Mouse (Mus musculus) limb, embryonic 14.5 days (tissue): ENCODE measurements at regions not wholly inside any gene's neighbourhood (a gene's known extent, or its start where the extent isn't known, plus 50 kb on each side); places are given as distances from the start of the nearest gene placed in this dataset.

ENCODE experiments used
- ATAC-seq: fragments of 200-750 bp; cut with Nextera tagmentation; 2 replicates; pipeline ENCODE4 v1.8.0; 2017; ENCODE audit warnings: low read depth, moderate number of reproducible peaks, moderate TSS enrichment; ENCODE audit not compliant: low FRiP score
- DNase-seq: peaks from one replicate; pipeline ENCODE4 v3.0.0-alpha.2; 2015; ENCODE audit warnings: low spot score
- H3K27ac ChIP-seq: fragments of 300-500 bp; sonication (generic); replicated peaks from 2 replicates; pipeline ENCODE4 v1.5.1; 2014; ENCODE audit warnings: low read depth, mild to moderate bottlenecking, low read length, moderate library complexity, mixed read lengths
- H3K27me3 ChIP-seq: fragments of 300-500 bp; sonication (generic); 2 replicates; pipeline ENCODE4 v1.6.1; 2014; ENCODE audit warnings: low read length, mixed read lengths; ENCODE audit not compliant: control insufficient read depth, insufficient read depth
- H3K36me3 ChIP-seq: fragments of 300-500 bp; sonication (generic); 2 replicates; pipeline ENCODE4 v1.6.1; 2014; ENCODE audit warnings: mild to moderate bottlenecking, low read length, moderate library complexity, mixed read lengths; ENCODE audit not compliant: control insufficient read depth, insufficient read depth
- H3K4me1 ChIP-seq: fragments of 300-500 bp; sonication (generic); 2 replicates; pipeline ENCODE4 v1.6.1; 2014; ENCODE audit warnings: antibody characterized with exemption, low read length, mixed read lengths; ENCODE audit not compliant: control insufficient read depth, insufficient read depth
- H3K4me2 ChIP-seq: fragments of 300-500 bp; sonication (generic); replicated peaks from 2 replicates; pipeline ENCODE4 v1.6.1; 2014; ENCODE audit warnings: low read depth, mild to moderate bottlenecking, low read length, moderate library complexity; ENCODE audit not compliant: severe bottlenecking
- H3K4me3 ChIP-seq: fragments of 300-500 bp; sonication (generic); replicated peaks from 2 replicates; pipeline ENCODE4 v1.5.1; 2014; ENCODE audit warnings: low read length
- H3K9ac ChIP-seq: fragments of 300-500 bp; sonication (generic); 2 replicates; pipeline ENCODE4 v1.6.1; 2014; ENCODE audit warnings: mild to moderate bottlenecking, low read depth, low read length, moderate library complexity; ENCODE audit not compliant: severe bottlenecking
- H3K9me3 ChIP-seq: fragments of 300-500 bp; sonication (generic); 2 replicates; pipeline ENCODE4 v1.6.1; 2016; ENCODE audit warnings: low read length; ENCODE audit not compliant: control insufficient read depth
- POLR2A ChIP-seq: fragments of 200-500 bp; IDR thresholded peaks from 2 replicates; pipeline ENCODE4 v1.8.0; 2012; ENCODE audit warnings: inconsistent platforms, mild to moderate bottlenecking, moderate library complexity, borderline replicate concordance; ENCODE audit not compliant: insufficient read depth, insufficient read length; ENCODE audit errors: extremely low read depth
- WGBS: fragments of 180-500 bp; shearing (Covaris S2); extraction: QIAGEN DNeasy Blood & Tissue Kit; methylation state at CpG from one replicate; pipeline ENCODE4 v1.1.7; 2014; 5-methylcytosine and 5-hydroxymethylcytosine counted together

- no peaks in the 10 kb centered on the region for H3K27me3 ChIP-seq
- H3K4me1 ChIP-seq: peaks cover 5% of the 10 kb centered on the region; the same call in 1 of the 2 replicates
- H3K9me3 ChIP-seq: no peaks in the 10 kb centered on the region
- no peak for TF ChIP-seq POLR2A
- H3K4me3 ChIP-seq: no peak overlapping the region
- no peak overlapping the region for H3K9ac ChIP-seq
- no peak overlapping the region for H3K4me2 ChIP-seq
- WGBS: 71% methylated on average over 1 of the region's 1 CpGs
- no peak overlapping the region for H3K27ac ChIP-seq
- ATAC-seq: no peak
- no peaks in the 10 kb centered on the region for H3K36me3 ChIP-seq
- no peak for DNase-seq
Observed at GRCm38 (mm10) chr6:100085981-100086380, 201.3 kb downstream of the Rybp start.

- no peak overlapping the region for H3K9ac ChIP-seq
- no peak for DNase-seq
- ATAC-seq: no peak
- H3K4me3 ChIP-seq: no peak overlapping the region
- no peak overlapping the region for H3K4me2 ChIP-seq
- no peaks in the 10 kb centered on the region for H3K9me3 ChIP-seq
- no peaks in the 10 kb centered on the region for H3K27me3 ChIP-seq
- TF ChIP-seq POLR2A: no peak
- H3K27ac ChIP-seq: no peak overlapping the region
- WGBS: 94% methylated on average over 4 of the region's 4 CpGs
- H3K4me1 ChIP-seq: peaks cover 5% of the 10 kb centered on the region; the same call in 1 of the 2 replicates
- no peaks in the 10 kb centered on the region for H3K36me3 ChIP-seq
Observed at GRCm38 (mm10) chr6:100083868-100084477, 203.3 kb downstream of the Rybp start.

GRCm38 (mm10) chr6:100083127-100083526, 204.2 kb downstream of the Rybp start:
- no peak for TF ChIP-seq POLR2A

GRCm38 (mm10) chr6:100074672-100075335, 212.5 kb downstream of the Rybp start:
- Histone ChIP-seq H3K4me2 (peak overlapping the region; percentile 2; the same call in 1 of the 2 replicates), H3K36me3 (no peaks in the 10 kb centered on the region), H3K9me3 (no peaks in the 10 kb centered on the region; the same call in 1 of the 2 replicates), H3K4me3 (no peak overlapping the region), H3K9ac (no peak overlapping the region), H3K27me3 (no peaks in the 10 kb centered on the region), H3K4me1 (peaks cover 11% of the 10 kb centered on the region), H3K27ac (no peak overlapping the region)
- TF ChIP-seq POLR2A: no peak
- ATAC-seq (peak; percentile 71), DNase-seq (peak; percentile 70)
- WGBS: 7% methylated on average over 10 of the region's 10 CpGs

More at GRCm38 (mm10) chr6:100083127-100083526, 204.2 kb downstream of the Rybp start:
- Histone ChIP-seq H3K4me3 (no peak overlapping the region), H3K9me3 (no peaks in the 10 kb centered on the region), H3K4me2 (no peak overlapping the region), H3K27me3 (no peaks in the 10 kb centered on the region), H3K36me3 (no peaks in the 10 kb centered on the region), H3K4me1 (peaks cover 5% of the 10 kb centered on the region; the same call in 1 of the 2 replicates), H3K27ac (no peak overlapping the region), H3K9ac (no peak overlapping the region)
- ATAC-seq (no peak), DNase-seq (no peak)
- 76% methylated on average over 5 of the region's 5 CpGs for WGBS

GRCm38 (mm10) chr6:100072261-100072968, 214.9 kb downstream of the Rybp start:
- DNase-seq: no peak
- no peaks in the 10 kb centered on the region for H3K36me3 ChIP-seq
- WGBS: 57% methylated on average over 6 of the region's 6 CpGs
- no peak for TF ChIP-seq POLR2A
- H3K4me1 ChIP-seq: peaks cover 11% of the 10 kb centered on the region
- H3K9ac ChIP-seq: no peak overlapping the region
- H3K4me2 ChIP-seq: no peak overlapping the region
- H3K9me3 ChIP-seq: no peaks in the 10 kb centered on the region; the same call in 1 of the 2 replicates
- H3K4me3 ChIP-seq: no peak overlapping the region
- H3K27ac ChIP-seq: no peak overlapping the region
- no peaks in the 10 kb centered on the region for H3K27me3 ChIP-seq
- ATAC-seq: no peak
